Mouse (Mus musculus) kidney, adult 2 months (tissue): ENCODE results near the gene Gfod2. TPM values are rescaled to one million over a fixed set of nuclear protein-coding genes. Genes with fewer than 3 reads are reported as not detected.
A peak's percentile ranks its signal among the peaks of the same experiment; 100 is the strongest.

Experiments used
- DNase-seq: peaks from one replicate; pipeline ENCODE4 v3.0.0; 2021
- H3K27ac ChIP-seq: fragments of 200-500 bp; 2 replicates; pipeline ENCODE4 v1.5.1; 2012; ENCODE audit warnings: low read depth, low read length, control low read depth, inconsistent platforms; ENCODE audit not compliant: insufficient read depth
- H3K27me3 ChIP-seq: fragments of 200-500 bp; replicated peaks from 2 replicates; pipeline ENCODE4 v1.6.1; 2012; ENCODE audit warnings: mild to moderate bottlenecking, moderate library complexity, low read length, inconsistent platforms; ENCODE audit not compliant: control insufficient read depth, insufficient read depth
- H3K36me3 ChIP-seq: fragments of 200-500 bp; 2 replicates; pipeline ENCODE4 v1.6.1; 2012; ENCODE audit warnings: mild to moderate bottlenecking, moderate library complexity, low read length, inconsistent platforms; ENCODE audit not compliant: control insufficient read depth, insufficient read depth
- H3K4me1 ChIP-seq: fragments of 200-500 bp; 2 replicates; pipeline ENCODE4 v1.6.1; 2011; ENCODE audit warnings: low read length; ENCODE audit not compliant: control insufficient read depth, insufficient read depth
- H3K4me3 ChIP-seq: fragments of 200-500 bp; 2 replicates; pipeline ENCODE4 v1.5.1; 2011; ENCODE audit warnings: mild to moderate bottlenecking, low read depth, low read length, control low read depth; ENCODE audit not compliant: insufficient read depth
- CTCF ChIP-seq: fragments of 200-500 bp; conservative IDR thresholded peaks from 2 replicates; pipeline ENCODE4 v1.5.1; 2011; ENCODE audit warnings: low read depth, mild to moderate bottlenecking, control low read depth, low read length, moderate library complexity, mixed read lengths; ENCODE audit not compliant: insufficient read depth, insufficient read length
- POLR2A ChIP-seq: fragments of 200-500 bp; IDR thresholded peaks from one replicate; pipeline ENCODE4 v1.6.1; 2011; ENCODE audit warnings: low read depth, low read length, control low read depth
- WGBS: fragments of 180-500 bp; shearing (Covaris S2); methylation state at CpG from one replicate; pipeline ENCODE4 v1.1.7; 2018; 5-methylcytosine and 5-hydroxymethylcytosine counted together
- polyA plus RNA-seq: library from polyadenylated mRNA; depleted of rRNA; stranded (reverse); fragments of >200 nt; gene quantifications from 2 replicates; pipeline ENCODE4 v1.2.3, GENCODE M21; 2012; rRNA removed

Gfod2 gene
- polyA plus RNA-seq: 7.5 and 7.8 TPM in 2 replicates

GRCm38 (mm10) chr8:105758277-105759108 lies at the start of gene Gfod2:
Gene Gfod2, minus strand, starts transcription at chr8:105758664.
- peaks cover 4% of the 10 kb centered on the region; the same call in 1 of the 2 replicates for H3K4me1 ChIP-seq
- no peaks in the 10 kb centered on the region for H3K27me3 ChIP-seq
- 3% methylated on average over 57 of the region's 57 CpGs for WGBS
- H3K27ac ChIP-seq: peak within 1 kb of the TSS; percentile 49
- H3K36me3 ChIP-seq: no peaks in the 10 kb centered on the region
- peak within 1 kb of the TSS; percentile 84 for H3K4me3 ChIP-seq
- TF ChIP-seq CTCF (no peak), POLR2A (peak; percentile 1)
- peak; percentile 99 for DNase-seq

- no peaks in the 10 kb centered on the region; the same call in none of the 2 replicates for H3K36me3 ChIP-seq
- peaks cover 40% of the 10 kb centered on the region for H3K4me1 ChIP-seq
- DNase-seq: peak; percentile 72
- H3K27ac ChIP-seq: peak overlapping the region; percentile 79
- H3K4me3 ChIP-seq: no peak overlapping the region
- WGBS: 21% methylated on average over 5 of the region's 5 CpGs
- H3K27me3 ChIP-seq: no peaks in the 10 kb centered on the region
- TF ChIP-seq CTCF (no peak), POLR2A (no peak)
These were observed 49.3 kb upstream of the Gfod2 start for GRCm38 (mm10) chr8:105807766-105808165.

- Histone ChIP-seq H3K4me3 (no peak overlapping the region), H3K27me3 (no peaks in the 10 kb centered on the region), H3K4me1 (peaks cover 28% of the 10 kb centered on the region), H3K27ac (0 out of 2 replicates have a peak overlapping the region, but pooled peaks have one; percentile 17), H3K36me3 (no peaks in the 10 kb centered on the region; the same call in none of the 2 replicates)
- TF ChIP-seq CTCF (no peak), POLR2A (no peak)
- no peak for DNase-seq
- WGBS: 55% methylated on average over 1 of the region's 1 CpGs
These were observed 47.5 kb upstream of the Gfod2 start for GRCm38 (mm10) chr8:105805964-105806363.

- H3K27ac ChIP-seq: peak overlapping the region; percentile 89
- TF ChIP-seq POLR2A (no peak), CTCF (no peak)
- 76% methylated on average over 3 of the region's 3 CpGs for WGBS
These were observed 46.9 kb upstream of the Gfod2 start for GRCm38 (mm10) chr8:105805346-105805745.

GRCm38 (mm10) chr8:105804797-105805196 lies 46.3 kb upstream of the Gfod2 start:
- Histone ChIP-seq H3K4me3 (no peak overlapping the region), H3K36me3 (no peaks in the 10 kb centered on the region; the same call in none of the 2 replicates), H3K27ac (peak overlapping the region; percentile 89; the same call in 1 of the 2 replicates), H3K4me1 (peaks cover 24% of the 10 kb centered on the region), H3K27me3 (no peaks in the 10 kb centered on the region)
- TF ChIP-seq CTCF (no peak), POLR2A (no peak)
- 40% methylated on average over 7 of the region's 7 CpGs for WGBS
- DNase-seq: peak; percentile 90

More at GRCm38 (mm10) chr8:105805346-105805745, 46.9 kb upstream of the Gfod2 start:
- DNase-seq: no peak
- peaks cover 26% of the 10 kb centered on the region for H3K4me1 ChIP-seq
- H3K27me3 ChIP-seq: no peaks in the 10 kb centered on the region
- H3K4me3 ChIP-seq: no peak overlapping the region
- no peaks in the 10 kb centered on the region; the same call in none of the 2 replicates for H3K36me3 ChIP-seq

- Histone ChIP-seq H3K4me3 (no peak overlapping the region), H3K27me3 (no peaks in the 10 kb centered on the region), H3K36me3 (no peaks in the 10 kb centered on the region; the same call in none of the 2 replicates), H3K4me1 (peaks cover 24% of the 10 kb centered on the region), H3K27ac (no peak overlapping the region)
- 95% methylated on average over 6 of the region's 6 CpGs for WGBS
- DNase-seq: no peak
- TF ChIP-seq CTCF (no peak), POLR2A (no peak)
These were observed 42.9 kb upstream of the Gfod2 start for GRCm38 (mm10) chr8:105801153-105801904.
